Mouse (Mus musculus) testis, adult 2 months (tissue): ENCODE data around the gene Spg7. TPM values are rescaled to one million over a fixed set of nuclear protein-coding genes. Genes with fewer than 3 reads are reported as not detected.
"Not testable (repeated sequence)": the region's sequence is repeated elsewhere in the genome, so short reads cannot be mapped to it uniquely, and the experiment has no call there.

Source experiments
- H3K27ac ChIP-seq: fragments of 200-500 bp; 2 replicates; pipeline ENCODE4 v1.5.1; 2012; ENCODE audit warnings: low read depth, low read length; ENCODE audit not compliant: control insufficient read depth, insufficient read depth
- H3K27me3 ChIP-seq: fragments of 200-500 bp; 2 replicates; pipeline ENCODE4 v1.6.1; 2012; ENCODE audit warnings: mild to moderate bottlenecking, low read length, moderate library complexity; ENCODE audit not compliant: control insufficient read depth, insufficient read depth
- H3K36me3 ChIP-seq: fragments of 200-500 bp; 2 replicates; pipeline ENCODE4 v1.6.1; 2012; ENCODE audit warnings: mild to moderate bottlenecking, low read length; ENCODE audit not compliant: control insufficient read depth, insufficient read depth
- H3K4me1 ChIP-seq: fragments of 200-500 bp; 2 replicates; pipeline ENCODE4 v1.6.1; 2012; ENCODE audit warnings: low read length; ENCODE audit not compliant: control insufficient read depth, insufficient read depth
- H3K4me3 ChIP-seq: fragments of 200-500 bp; 2 replicates; pipeline ENCODE4 v1.5.1; 2012; ENCODE audit warnings: low read depth, mild to moderate bottlenecking, low read length, moderate library complexity, mixed read lengths; ENCODE audit not compliant: control insufficient read depth
- CTCF ChIP-seq: fragments of 200-500 bp; IDR thresholded peaks from 2 replicates; pipeline ENCODE4 v1.5.1; 2012; ENCODE audit warnings: low read depth, mild to moderate bottlenecking, inconsistent platforms, low read length, moderate library complexity; ENCODE audit not compliant: control insufficient read depth, insufficient read depth, insufficient replicate concordance
- POLR2A ChIP-seq: fragments of 200-500 bp; IDR thresholded peaks from 2 replicates; pipeline ENCODE4 v1.6.1; 2012; ENCODE audit warnings: low read depth, mild to moderate bottlenecking, inconsistent platforms, low read length, moderate library complexity; ENCODE audit not compliant: control insufficient read depth
- polyA plus RNA-seq: library from polyadenylated mRNA; depleted of rRNA; stranded (reverse); fragments of >200 nt; gene quantifications from 2 replicates; pipeline ENCODE4 v1.2.3, GENCODE M21; 2012

Gene Spg7
- polyA plus RNA-seq, 1 experiment, result 101 TPM

GRCm38 (mm10) chr8:123022727-123023126 is 40.0 kb upstream of the Spg7 start:
- Histone ChIP-seq H3K4me1 (no peaks in the 10 kb centered on the region), H3K27me3 (no peaks in the 10 kb centered on the region), H3K36me3 (no peaks in the 10 kb centered on the region), H3K4me3 (no peak overlapping the region), H3K27ac (no peak overlapping the region)
- TF ChIP-seq POLR2A (no peak), CTCF (no peak)

GRCm38 (mm10) chr8:123024226-123024625 is 38.5 kb upstream of the Spg7 start:
- Histone ChIP-seq H3K36me3 (no peaks in the 10 kb centered on the region), H3K27ac (no peak overlapping the region), H3K4me1 (no peaks in the 10 kb centered on the region), H3K27me3 (no peaks in the 10 kb centered on the region), H3K4me3 (no peak overlapping the region)
- no peak for TF ChIP-seq CTCF
- TF ChIP-seq POLR2A, result no peak

DNA sequence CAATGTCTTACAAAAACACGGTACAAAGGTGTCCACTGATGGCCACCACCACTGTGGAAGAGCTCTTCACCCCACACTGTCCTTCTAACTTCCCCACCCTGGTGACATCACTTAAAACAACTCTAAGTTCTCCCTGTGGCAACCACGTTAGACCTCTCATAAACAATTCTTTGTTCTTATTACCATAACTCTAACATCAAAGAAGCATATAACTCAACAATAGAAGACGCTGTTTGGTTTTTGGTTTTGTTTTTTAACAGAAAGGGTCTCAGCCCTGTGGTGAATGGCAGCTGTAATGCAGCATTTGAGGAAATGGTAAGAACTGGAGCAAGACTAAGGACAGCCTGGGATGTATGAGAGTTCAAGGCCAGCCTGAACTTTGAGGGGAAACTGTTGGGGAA is 36.8 kb upstream of the Spg7 start:
- no peaks in the 10 kb centered on the region for H3K27me3 ChIP-seq
- no peak overlapping the region for H3K4me3 ChIP-seq
- no peaks in the 10 kb centered on the region for H3K4me1 ChIP-seq
- H3K27ac ChIP-seq, result no peak overlapping the region
- TF ChIP-seq CTCF (no peak), POLR2A (no peak)
- no peaks in the 10 kb centered on the region for H3K36me3 ChIP-seq

- Histone ChIP-seq H3K27me3 (no peaks in the 10 kb centered on the region), H3K27ac (no peak overlapping the region), H3K36me3 (no peaks in the 10 kb centered on the region), H3K4me3 (no peak overlapping the region), H3K4me1 (no peaks in the 10 kb centered on the region; the same call in 1 of the 2 replicates)
- TF ChIP-seq POLR2A (no peak), CTCF (no peak)
Measured at GRCm38 (mm10) chr8:123027786-123028185, 35.0 kb upstream of the Spg7 start.

GRCm38 (mm10) chr8:123030091-123030490 is 32.7 kb upstream of the Spg7 start:
- not testable (repeated sequence) for H3K27ac ChIP-seq, H3K4me1 ChIP-seq, H3K4me3 ChIP-seq, H3K36me3 ChIP-seq, H3K27me3 ChIP-seq

GRCm38 (mm10) chr8:123031321-123031978 is 31.3 kb upstream of the Spg7 start:
- no peaks in the 10 kb centered on the region; the same call in 1 of the 2 replicates for H3K4me1 ChIP-seq
- no peaks in the 10 kb centered on the region for H3K27me3 ChIP-seq
- no peaks in the 10 kb centered on the region for H3K36me3 ChIP-seq
- TF ChIP-seq CTCF, result no peak
- TF ChIP-seq POLR2A, result no peak
- no peak overlapping the region for H3K4me3 ChIP-seq
- H3K27ac ChIP-seq, result no peak overlapping the region; the same call in 1 of the 2 replicates

- Histone ChIP-seq H3K4me1 (peaks cover 5% of the 10 kb centered on the region), H3K36me3 (no peaks in the 10 kb centered on the region), H3K27me3 (no peaks in the 10 kb centered on the region), H3K27ac (no peak overlapping the region), H3K4me3 (no peak overlapping the region)
- TF ChIP-seq POLR2A (no peak), CTCF (no peak)
Measured at GRCm38 (mm10) chr8:123032730-123033129, 30.0 kb upstream of the Spg7 start.

- Histone ChIP-seq H3K27ac (no peak overlapping the region), H3K36me3 (no peaks in the 10 kb centered on the region), H3K27me3 (no peaks in the 10 kb centered on the region), H3K4me3 (no peak overlapping the region), H3K4me1 (peaks cover 5% of the 10 kb centered on the region)
- TF ChIP-seq POLR2A (no peak), CTCF (no peak)
Measured at GRCm38 (mm10) chr8:123033431-123033830, 29.3 kb upstream of the Spg7 start.
